Mouse (Mus musculus): Measurements from ENCODE around the gene Mta1.

The Mta1 gene

DNA sequence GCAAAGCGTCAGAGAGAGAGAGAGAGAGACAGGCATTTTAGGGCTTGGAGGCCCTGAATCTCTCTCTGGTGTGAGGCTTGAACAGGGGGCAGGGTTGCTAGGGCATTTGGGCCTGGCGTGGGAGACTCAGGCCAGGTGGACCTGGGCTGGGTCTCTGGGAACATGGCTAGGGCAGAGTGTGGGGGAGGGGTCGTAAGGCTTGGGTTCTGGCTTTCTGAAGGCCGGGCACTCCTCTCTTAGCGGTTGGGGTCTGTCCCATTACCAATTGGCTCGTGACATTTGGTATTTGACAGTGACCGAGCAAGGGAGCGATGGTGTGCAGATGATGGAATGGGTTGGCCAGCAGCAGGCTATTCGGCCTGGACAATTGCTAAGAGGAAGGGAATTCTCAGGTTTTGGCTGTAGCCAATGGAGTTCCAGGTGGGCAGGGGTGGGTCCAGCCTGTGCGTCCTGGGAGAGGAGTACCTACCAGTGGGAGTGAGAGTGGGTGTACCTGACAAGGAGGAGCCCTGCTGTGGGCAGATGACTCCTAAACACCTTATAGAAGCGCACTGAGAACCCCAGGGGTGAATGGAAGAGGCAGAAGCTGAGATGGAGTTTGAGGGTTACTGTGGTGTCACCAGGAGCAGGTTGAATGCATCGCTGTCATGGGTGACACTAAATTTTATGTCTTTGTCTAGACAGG lies 88.4 kb downstream of the Mta1 start:
- DNase-seq (ENCODE audit: low spot score) = no peak
